In the genomic region with DNA sequence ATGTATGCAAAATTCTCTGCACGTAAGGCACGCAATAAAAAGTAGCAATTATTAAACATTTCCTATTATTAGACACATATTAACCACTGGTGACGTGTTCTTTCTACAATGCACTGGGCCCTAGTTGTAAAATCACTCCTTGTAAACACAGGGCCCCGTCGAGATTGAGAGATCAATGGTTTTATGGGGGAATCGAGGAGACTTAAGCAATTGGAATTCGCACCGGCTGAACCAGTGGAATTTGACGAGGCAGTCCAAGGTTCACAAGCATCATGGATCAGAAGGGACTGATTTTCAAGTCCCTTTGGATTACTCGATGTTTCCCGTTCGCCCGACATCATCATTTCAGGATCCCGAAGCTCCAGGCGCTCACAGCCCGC, we compare ENCODE assay signal across 8 mouse cellular contexts. TPM values are rescaled to one million over a fixed set of nuclear protein-coding genes. Genes with fewer than 3 reads are reported as not detected.
DNase-seq lines count a peak whose midpoint lies in the region; ATAC-seq and TF ChIP-seq lines count a peak whose summit lies in the region.

No protein-coding gene starts in this region.

- no peak for TF ChIP-seq POLR2A in cortical plate, adult 2 months (IDR thresholded peaks at IDR 0.05; ENCODE audit: extremely low read depth, insufficient read depth, low read length)

- no peak for DNase-seq in kidney, adult 9 months
- no peak for DNase-seq in midbrain, embryonic 14.5 days
- no peak for DNase-seq in right cerebral cortex, postnatal 14 days
- DNase-seq in kidney, postnatal 10 days = no peak
- no peak for DNase-seq in adrenal gland, adult (ENCODE audit: inconsistent age in 2 of 2, low spot score in 1 of 2)

- peak overlapping the region; percentile 56 for H3K9ac ChIP-seq in kidney, embryonic 15.5 days
- H3K9ac ChIP-seq in hindbrain, embryonic 15.5 days = peak overlapping the region; percentile 70
- peak overlapping the region; percentile 62 for H3K9ac ChIP-seq in midbrain, embryonic 14.5 days (replicated peaks; ENCODE audit: low read length)

- WGBS in kidney, embryonic 15.5 days = 42% methylated on average over 16 of the region's 16 CpGs
- 41% methylated on average over 16 of the region's 16 CpGs for WGBS in hindbrain, embryonic 15.5 days
- 42% methylated on average over 16 of the region's 16 CpGs for WGBS in midbrain, embryonic 14.5 days

- H3K36me3 ChIP-seq in kidney, embryonic 15.5 days = peaks cover 8% of the 10 kb centered on the region; the same call in 1 of the 2 replicates
- no peaks in the 10 kb centered on the region for H3K36me3 ChIP-seq in hindbrain, embryonic 15.5 days
- 0 out of 2 replicates have a peak, but pooled peaks cover 3% of the 10 kb centered on the region for H3K36me3 ChIP-seq in midbrain, embryonic 14.5 days (ENCODE audit: control insufficient read depth, insufficient read depth, low read length)

- peak overlapping the region; percentile 83 for H3K4me3 ChIP-seq in kidney, embryonic 15.5 days (replicated peaks)
- peak overlapping the region; percentile 61 for H3K4me3 ChIP-seq in cortical plate, adult 2 months (ENCODE audit: insufficient read depth, low read length)
- H3K4me3 ChIP-seq in hindbrain, embryonic 15.5 days = peak overlapping the region; percentile 80
- H3K4me3 ChIP-seq in midbrain, embryonic 14.5 days (replicated peaks; ENCODE audit: low read depth, low read length) = peak overlapping the region; percentile 82

- TF ChIP-seq CTCF in cortical plate, adult 2 months (IDR thresholded peaks at IDR 0.05; ENCODE audit: extremely low read depth, insufficient read depth, low read length) = no peak

- no peak for ATAC-seq in kidney, embryonic 15.5 days (replicated peaks; ENCODE audit: low FRiP score)
- ATAC-seq in hindbrain, embryonic 15.5 days (ENCODE audit: low FRiP score, low read depth) = no peak
- ATAC-seq in midbrain, embryonic 14.5 days (ENCODE audit: low FRiP score, low TSS enrichment) = no peak

- H3K27ac ChIP-seq in kidney, embryonic 15.5 days = peak overlapping the region; percentile 84
- H3K27ac ChIP-seq in cortical plate, adult 2 months (ENCODE audit: insufficient read depth, low read length) = peak overlapping the region; percentile 29; the same call in 1 of the 2 replicates
- peak overlapping the region; percentile 86 for H3K27ac ChIP-seq in hindbrain, embryonic 15.5 days (replicated peaks)
- peak overlapping the region; percentile 78 for H3K27ac ChIP-seq in midbrain, embryonic 14.5 days (replicated peaks; ENCODE audit: low read depth, low read length)

- H3K4me1 ChIP-seq in kidney, embryonic 15.5 days = peaks cover 25% of the 10 kb centered on the region
- H3K4me1 ChIP-seq in cortical plate, adult 2 months (ENCODE audit: control insufficient read depth, insufficient read depth, low read length) = no peaks in the 10 kb centered on the region
- peaks cover 30% of the 10 kb centered on the region for H3K4me1 ChIP-seq in hindbrain, embryonic 15.5 days (replicated peaks)
- H3K4me1 ChIP-seq in midbrain, embryonic 14.5 days (ENCODE audit: control insufficient read depth, insufficient read depth, low read length) = peaks cover 21% of the 10 kb centered on the region

- peak overlapping the region; percentile 77 for H3K4me2 ChIP-seq in kidney, embryonic 15.5 days
- H3K4me2 ChIP-seq in hindbrain, embryonic 15.5 days = peak overlapping the region; percentile 87
- H3K4me2 ChIP-seq in midbrain, embryonic 14.5 days (ENCODE audit: low read length) = peak overlapping the region; percentile 88

- 0 out of 2 replicates have a peak, but pooled peaks cover 5% of the 10 kb centered on the region for H3K9me3 ChIP-seq in kidney, embryonic 15.5 days (replicated peaks)
- no peaks in the 10 kb centered on the region for H3K9me3 ChIP-seq in hindbrain, embryonic 15.5 days
- no peaks in the 10 kb centered on the region for H3K9me3 ChIP-seq in midbrain, embryonic 14.5 days (ENCODE audit: control insufficient read depth, low read length)

- H3K27me3 ChIP-seq in kidney, embryonic 15.5 days = no peaks in the 10 kb centered on the region
- H3K27me3 ChIP-seq in hindbrain, embryonic 15.5 days = no peaks in the 10 kb centered on the region
- no peaks in the 10 kb centered on the region for H3K27me3 ChIP-seq in midbrain, embryonic 14.5 days (ENCODE audit: control insufficient read depth, insufficient read depth, low read length)

RNA-seq across cellular contexts. Expression of a gene that starts 0.5 kb away (rescaled TPM):
- 14.0 and 14.3 TPM in 2 replicates for polyA plus RNA-seq in kidney, embryonic 15.5 days (2015; fragmentation: Nextera tagmentation; extraction: Ambion mirVana)
- 29.2 and 32.9 TPM in 2 replicates for polyA plus RNA-seq in cortical plate, adult 2 months (2012; rRNA removed)
- polyA plus RNA-seq in hindbrain, embryonic 15.5 days (2015; fragmentation: Nextera tagmentation; extraction: Ambion mirVana) = 24.8 and 25.0 TPM in 2 replicates
- polyA plus RNA-seq in midbrain, embryonic 14.5 days (2014; fragmentation: Nextera tagmentation; extraction: Ambion mirVana) = 36.2 and 47.0 TPM in 2 replicates

RNA-seq across cellular contexts. Expression of a gene that starts 26.4 kb away (rescaled TPM):
- polyA plus RNA-seq in kidney, embryonic 15.5 days (2015; fragmentation: Nextera tagmentation; extraction: Ambion mirVana) = 0.17 and 0.26 TPM in 2 replicates
- not detected in 2 replicates for polyA plus RNA-seq in cortical plate, adult 2 months (2012; rRNA removed)
- polyA plus RNA-seq in hindbrain, embryonic 15.5 days (2015; fragmentation: Nextera tagmentation; extraction: Ambion mirVana) = not detected in 2 replicates
- polyA plus RNA-seq in midbrain, embryonic 14.5 days (2014; fragmentation: Nextera tagmentation; extraction: Ambion mirVana) = not detected in 2 replicates

RNA-seq across cellular contexts. Expression of a gene that starts 49.3 kb away (rescaled TPM):
- 0.30 and 0.84 TPM in 2 replicates for polyA plus RNA-seq in kidney, embryonic 15.5 days (2015; fragmentation: Nextera tagmentation; extraction: Ambion mirVana)
- 12.2 and 13.7 TPM in 2 replicates for polyA plus RNA-seq in cortical plate, adult 2 months (2012; rRNA removed)
- polyA plus RNA-seq in hindbrain, embryonic 15.5 days (2015; fragmentation: Nextera tagmentation; extraction: Ambion mirVana) = 5.9 and 6.0 TPM in 2 replicates
- polyA plus RNA-seq in midbrain, embryonic 14.5 days (2014; fragmentation: Nextera tagmentation; extraction: Ambion mirVana) = 3.4 and 4.3 TPM in 2 replicates

Comparison
In these comparisons a context has a peak if more than half of its experiments do, and no peak if none do; other contexts are left out.
1. H3K27ac ChIP-seq: peak in every context shown above with its lines; median percentile 86 in hindbrain, embryonic 15.5 days; 84 in kidney, embryonic 15.5 days; 78 in midbrain, embryonic 14.5 days; 29 in cortical plate, adult 2 months.